Mouse (Mus musculus): Measurements from ENCODE around the gene Naa50.

The Naa50 gene

DNA sequence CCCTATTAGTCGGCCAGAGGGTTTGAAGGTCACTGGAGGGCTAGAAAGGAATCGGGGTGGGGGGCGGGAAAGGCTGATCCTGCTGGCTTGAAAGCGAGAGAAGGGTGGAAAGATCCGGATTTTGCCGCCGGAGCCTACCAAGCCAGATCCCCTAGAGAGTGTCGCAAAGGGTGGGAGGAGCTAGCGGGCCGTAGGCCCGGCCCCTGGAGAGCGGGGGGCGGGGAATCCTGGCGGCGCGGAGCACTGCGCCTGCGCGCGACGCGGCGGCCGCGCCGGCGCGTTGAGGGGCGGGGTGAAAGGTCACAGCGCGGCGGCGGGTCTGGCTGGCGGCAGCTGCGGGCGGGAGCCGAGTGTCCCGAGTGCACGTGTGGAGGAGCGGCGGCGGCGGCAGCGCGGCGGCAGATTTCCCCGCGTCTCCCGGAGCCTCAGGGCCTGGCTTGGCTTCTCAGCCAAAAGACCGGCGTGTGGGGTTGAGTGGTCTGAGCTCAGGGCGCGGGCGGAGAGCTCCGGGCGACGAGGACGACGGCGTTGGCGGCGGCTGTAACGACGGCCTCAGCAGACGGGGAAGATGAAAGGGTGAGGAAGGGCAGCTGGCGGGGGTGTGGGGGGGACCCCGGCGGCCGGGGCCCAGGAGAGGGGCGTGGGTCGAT lies at the start of gene Naa50, which contains the start of gene Atp6v1a:
Gene Naa50, plus strand, starts transcription at position 295 of the 650 bp plus-strand sequence.
Gene Atp6v1a, minus strand, starts transcription at position 170 of the 650 bp plus-strand sequence.
- peak; percentile 70 for ATAC-seq (ENCODE audit: low TSS enrichment)

DNA sequence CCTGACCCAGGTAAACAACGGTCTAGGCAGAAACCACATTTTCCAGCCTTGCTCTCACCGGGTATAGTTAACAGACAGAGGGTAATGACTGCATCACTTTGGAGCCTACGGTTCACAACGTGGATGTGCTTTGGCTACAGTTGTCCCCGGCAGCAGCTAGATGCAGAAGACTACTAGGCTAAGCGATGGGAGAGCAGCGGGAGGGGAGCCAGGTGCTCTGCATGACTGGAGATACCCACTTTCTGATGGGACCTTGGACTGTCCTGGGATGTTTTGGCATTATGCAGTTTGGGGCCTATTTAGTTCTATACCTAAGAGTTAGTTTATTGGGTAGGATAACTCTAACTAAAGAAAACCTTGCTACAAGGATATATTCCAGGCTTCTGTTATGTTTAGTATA lies 40.3 kb upstream of the Naa50 start:
- no peak for ATAC-seq (ENCODE audit: low TSS enrichment)

DNA sequence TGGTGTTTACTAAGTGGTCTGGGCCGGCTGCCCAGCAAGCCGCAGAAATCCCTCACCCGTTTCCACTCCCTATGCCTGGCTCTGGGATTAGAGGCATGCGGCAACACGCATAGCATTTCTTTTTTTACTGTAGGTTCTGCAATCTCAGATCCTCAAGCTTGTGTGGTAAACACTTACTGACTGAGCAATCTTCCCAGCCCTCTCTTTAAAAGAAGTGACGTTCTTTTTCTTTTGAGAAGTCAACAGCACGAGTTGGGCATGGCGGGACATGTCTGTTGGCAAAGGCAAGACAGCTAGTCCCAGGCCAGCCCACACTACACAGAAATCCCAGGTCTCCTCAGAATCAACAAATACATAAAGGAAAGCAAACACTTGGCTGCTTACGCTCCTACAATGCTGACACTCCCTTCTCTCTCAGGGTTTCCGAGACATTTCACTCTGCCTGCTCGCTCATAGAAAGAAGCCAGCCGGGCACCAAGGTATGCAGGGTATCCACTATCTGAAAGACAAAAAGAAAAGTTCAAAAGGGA lies 38.4 kb upstream of the Naa50 start:
- ATAC-seq (ENCODE audit: low TSS enrichment): no peak

DNA sequence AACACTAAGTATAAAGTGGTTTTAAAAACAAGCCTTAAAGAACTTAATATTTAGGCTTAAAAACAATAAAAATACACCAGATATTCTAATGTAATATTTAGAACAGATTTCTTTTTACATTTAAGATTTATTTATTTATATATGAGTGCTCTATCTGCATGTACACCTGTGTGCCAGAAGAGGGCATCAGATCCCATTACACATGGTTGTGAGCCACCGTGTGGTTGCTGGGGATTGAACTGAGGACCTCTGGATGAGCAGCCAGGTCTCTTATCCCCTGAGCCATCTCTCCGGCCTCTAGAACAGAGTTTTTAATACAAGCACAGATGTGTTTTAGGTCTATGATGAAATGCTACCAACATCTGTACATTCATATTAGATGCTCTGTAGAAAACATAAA lies 36.7 kb upstream of the Naa50 start:
- no peak for ATAC-seq (ENCODE audit: low TSS enrichment)

DNA sequence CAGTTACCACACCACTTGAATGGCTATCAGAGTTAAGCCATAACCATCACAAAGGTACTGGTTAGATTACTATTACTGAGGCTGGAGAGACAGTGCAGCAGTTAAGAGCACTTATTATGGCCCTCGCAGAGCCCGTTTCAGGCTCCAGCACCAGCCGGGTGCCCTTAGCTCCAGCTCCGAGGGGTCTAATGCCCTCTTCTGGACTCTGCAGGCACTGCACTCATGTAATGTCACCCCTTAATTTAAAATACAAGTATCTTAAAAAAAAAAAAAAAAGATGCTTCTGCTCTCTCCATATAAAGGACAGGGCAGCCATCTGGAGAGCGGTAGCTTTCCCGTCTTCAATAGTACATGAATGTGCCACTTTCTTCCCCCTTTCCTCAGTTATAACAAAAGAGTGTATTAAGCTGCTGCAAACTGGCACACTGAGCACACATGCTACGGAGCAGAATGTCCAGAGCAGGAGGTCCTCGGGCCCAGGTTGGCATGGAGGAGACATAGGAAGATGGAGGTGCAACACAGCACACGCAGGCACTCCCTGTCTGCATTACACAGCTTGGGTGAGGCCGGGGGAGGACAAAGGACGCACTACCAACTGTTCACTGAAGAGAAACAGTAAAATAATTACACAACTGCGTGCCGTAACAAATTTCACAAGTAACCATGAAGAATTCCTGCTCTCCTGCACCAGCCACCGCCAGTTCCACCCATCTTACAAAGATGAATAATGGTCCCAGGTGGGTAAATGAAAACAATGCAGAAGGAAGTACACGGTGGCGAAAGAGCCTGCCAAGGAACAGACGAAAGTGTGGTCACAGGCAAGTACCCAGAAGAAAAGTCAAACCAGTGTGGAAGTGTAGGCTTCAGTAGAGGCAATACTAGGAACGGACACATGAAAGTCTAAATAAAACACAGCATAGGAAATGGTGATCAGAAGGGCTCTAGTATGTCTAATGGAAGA lies 35.5 kb upstream of the Naa50 start:
- no peak for ATAC-seq (ENCODE audit: low TSS enrichment)

DNA sequence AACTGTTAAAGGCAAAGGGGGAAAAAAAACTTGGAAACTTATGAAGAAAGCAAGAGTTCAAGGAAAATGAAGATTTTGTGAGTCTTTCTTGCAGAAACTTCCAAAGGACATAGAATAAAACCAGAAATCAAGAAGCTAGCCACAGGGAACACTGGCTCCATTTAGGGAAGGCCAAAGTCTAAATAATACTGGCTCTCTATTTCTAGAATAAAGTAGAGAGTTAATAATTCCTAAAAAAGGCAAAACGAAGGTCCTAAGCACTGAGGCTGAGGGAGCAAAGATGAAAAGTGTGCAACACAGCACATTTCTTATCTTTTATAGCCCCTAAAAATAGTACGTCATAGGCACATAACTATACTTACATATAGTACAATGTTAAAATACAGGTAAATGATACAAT lies 34.4 kb upstream of the Naa50 start:
- no peak for ATAC-seq (ENCODE audit: low TSS enrichment)

DNA sequence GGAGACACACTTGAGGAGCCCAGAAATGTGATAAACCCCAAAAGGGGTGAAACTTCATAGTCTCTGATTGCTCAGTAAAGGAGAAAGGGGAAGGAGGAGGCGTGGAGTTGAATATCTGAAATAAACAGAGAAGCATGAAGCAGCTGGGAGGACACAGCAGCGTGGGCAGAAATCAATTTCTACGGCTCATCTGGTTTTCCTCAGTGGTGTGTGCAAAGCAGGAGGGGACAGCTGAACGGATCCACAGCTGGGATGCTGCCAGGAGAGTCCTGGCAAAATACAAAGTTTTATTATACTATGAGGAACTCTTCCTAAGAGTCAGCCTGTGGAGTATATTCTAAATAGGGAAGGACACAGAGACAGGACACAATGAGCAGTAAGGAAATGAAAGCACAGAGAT lies 30.6 kb upstream of the Naa50 start:
- peak; percentile 50; the same call in 1 of the 2 replicates for ATAC-seq (ENCODE audit: low TSS enrichment)

DNA sequence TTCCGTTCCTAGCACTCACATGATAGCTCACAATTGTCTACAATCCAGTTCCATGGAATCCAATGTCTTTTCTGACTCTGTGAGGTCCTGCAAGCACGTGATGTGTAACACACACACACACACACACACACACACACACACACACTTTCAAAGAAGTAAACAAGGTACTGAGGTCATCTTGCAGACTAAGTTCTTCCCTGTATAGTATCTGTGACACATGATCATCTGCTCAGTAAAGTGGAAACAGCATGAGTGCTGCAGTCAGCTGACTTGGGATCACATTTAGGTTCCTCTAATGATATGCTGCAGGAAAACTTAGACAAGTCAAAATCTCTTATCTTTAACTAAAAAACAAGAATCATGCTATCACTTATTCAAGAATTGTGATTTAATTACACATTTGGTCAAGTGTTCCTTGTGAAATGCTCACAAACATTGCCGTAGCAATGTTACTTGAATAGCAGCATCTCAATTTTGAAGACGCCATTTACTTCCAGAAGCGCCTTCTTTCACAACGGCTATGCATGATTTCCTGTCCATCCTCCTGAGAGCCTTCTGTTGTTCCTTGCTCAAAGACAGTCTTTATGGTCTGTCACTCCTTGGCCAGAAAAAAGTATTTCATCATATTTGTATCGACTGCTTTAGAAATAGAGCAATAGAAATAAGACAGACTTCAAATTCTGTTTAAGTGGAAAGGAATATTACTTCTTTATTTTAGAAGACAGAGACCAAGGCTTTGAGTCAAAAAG lies 19.7 kb upstream of the Naa50 start:
- ATAC-seq (ENCODE audit: low TSS enrichment): no peak

DNA sequence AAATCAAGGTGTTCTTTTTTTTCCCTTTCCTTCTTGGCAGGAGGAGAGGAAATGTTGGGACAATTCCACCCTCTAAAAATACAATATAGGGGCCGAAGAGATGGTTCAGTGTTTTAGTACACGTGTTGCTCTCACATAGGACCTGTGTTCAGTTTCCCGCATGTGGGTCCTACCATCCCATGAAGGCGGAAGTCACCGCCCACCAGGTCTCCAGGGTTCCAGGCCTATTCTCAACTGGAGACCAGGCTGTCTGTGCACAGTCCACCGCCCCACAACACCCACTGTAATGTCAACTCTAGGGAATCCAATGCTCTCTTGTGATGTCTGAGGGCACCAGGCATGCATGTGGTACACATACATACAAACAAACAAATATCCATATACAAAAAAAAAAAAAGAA lies 17.5 kb upstream of the Naa50 start:
- ATAC-seq (ENCODE audit: low TSS enrichment): no peak

DNA sequence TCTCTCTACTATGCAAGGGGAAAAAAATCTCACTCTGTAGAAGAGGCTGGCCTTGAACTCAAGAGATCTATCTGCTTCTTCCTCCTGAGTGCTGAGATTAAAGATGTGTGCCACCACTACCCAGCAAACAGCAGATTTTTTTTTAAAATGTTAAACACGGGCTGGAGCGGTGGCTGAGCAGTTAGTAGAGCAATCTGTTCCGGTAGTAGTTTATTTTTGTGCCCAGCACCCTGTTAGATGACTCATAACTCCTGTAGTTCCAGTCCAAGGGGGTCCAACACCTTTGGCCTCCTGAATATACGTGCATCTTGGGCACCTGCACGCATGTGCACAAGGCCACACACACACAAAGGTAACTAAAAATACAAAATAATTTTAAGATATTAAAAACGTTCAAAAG lies 17.1 kb upstream of the Naa50 start:
- peak; percentile 19; the same call in 1 of the 2 replicates for ATAC-seq (ENCODE audit: low TSS enrichment)

DNA sequence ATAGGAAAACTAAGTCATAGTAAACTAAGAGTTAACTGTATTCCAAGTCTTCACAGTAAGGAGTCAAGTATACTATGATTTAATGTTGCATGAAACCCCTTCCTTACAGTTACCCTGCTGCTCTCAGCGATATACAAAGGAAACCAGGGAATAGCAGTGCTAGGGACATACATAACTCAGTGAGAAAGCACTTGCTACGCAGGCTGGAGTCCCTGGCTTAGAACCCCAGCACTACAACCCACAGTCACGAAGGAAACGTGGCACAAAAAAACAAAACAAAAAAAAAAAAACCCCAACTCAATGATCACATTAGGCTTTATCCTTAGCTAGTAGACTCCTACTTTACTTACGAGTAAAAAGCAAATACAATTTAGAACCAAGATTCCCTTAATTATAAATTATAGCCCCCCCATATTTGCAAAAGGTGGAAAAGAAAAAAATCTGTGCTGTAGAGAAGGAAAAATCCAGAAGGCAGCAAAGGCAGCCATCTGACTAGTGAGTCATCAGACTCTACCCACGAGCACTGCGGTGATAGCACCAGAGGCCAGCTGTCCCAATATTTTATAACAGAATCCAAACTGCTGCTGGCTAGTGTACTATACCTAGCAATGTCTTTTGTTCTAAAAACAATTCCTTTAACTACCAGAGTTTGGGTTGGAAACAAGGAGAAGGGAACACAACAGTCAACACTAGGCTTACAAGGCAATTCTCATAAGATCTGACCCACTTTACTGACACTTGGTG lies 16.5 kb upstream of the Naa50 start:
- peak; percentile 87 for ATAC-seq (ENCODE audit: low TSS enrichment)

DNA sequence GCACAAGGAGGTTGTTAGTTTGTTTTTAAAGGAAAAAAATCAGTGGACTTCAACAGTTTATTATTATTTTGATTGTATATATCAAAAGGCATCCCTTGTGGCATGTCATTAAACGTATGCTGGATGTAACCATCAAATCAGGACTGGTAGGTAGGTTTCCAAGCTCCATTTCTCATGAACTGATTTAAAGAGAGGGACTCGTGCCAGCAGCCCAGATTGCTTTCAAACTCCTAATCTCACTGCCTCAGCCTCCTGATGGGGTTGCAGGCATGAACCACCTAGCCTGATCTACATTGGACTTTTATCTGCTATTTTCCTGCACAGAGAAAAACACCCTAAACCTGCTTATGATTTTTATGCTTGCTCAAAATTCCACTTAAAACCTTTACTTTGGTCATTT lies 15.8 kb upstream of the Naa50 start:
- ATAC-seq (ENCODE audit: low TSS enrichment): peak; percentile 32

DNA sequence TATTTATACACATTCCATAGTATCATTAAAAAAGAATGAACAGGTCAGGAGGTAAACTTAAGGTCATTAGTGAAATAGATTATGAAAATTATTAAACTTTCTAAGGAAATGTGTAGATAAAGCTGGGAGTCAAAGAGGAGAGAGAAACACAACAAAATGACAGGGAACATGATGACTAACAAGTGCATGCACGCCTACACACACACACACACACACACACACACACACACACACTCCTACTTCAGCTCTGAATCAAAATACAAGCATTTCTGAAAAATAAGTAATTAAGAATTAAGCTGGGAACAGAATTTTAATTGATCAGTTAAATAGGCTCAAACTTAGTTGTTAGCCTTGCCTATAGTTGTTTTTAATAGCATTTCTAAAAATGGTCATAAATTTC lies 14.9 kb upstream of the Naa50 start:
- no peak for ATAC-seq (ENCODE audit: low TSS enrichment)

DNA sequence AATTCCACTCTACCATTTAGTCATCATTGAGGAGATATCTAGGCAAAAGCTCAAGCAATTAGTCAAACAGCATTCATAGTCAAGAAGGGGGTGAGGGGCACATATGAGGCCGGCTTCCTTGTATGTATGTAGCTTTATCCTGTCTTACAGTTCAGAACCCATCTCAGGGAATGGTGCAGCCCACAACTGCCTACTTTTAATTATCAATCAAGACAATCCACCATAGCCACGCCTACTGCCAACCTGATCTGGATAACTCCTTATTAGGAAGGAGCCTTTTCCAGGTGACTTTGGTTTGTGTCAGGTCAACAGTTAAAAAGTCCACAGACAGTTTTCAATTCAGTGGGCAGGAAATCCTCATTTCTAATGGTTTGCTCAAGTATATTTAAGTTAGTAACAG lies 14.2 kb upstream of the Naa50 start:
- ATAC-seq (ENCODE audit: low TSS enrichment): no peak

DNA sequence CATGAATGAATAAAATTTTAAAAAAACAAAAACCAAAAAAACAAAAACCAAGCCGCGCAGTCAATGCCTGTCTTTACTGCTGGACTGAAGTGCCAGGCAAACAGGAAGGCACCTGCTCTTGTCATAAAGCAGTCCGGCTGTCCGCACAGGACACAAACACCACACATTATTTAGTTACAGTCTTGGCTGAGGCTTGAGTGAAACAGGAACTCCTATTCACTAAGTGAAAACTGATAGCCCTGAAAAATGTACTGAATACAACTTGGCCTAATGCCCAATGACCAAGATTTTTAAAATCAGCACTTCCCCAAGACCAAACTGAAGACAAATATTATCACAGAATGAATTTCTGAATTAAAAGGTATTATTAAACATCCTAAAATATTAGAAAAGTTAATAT lies 13.2 kb upstream of the Naa50 start:
- no peak for ATAC-seq (ENCODE audit: low TSS enrichment)

DNA sequence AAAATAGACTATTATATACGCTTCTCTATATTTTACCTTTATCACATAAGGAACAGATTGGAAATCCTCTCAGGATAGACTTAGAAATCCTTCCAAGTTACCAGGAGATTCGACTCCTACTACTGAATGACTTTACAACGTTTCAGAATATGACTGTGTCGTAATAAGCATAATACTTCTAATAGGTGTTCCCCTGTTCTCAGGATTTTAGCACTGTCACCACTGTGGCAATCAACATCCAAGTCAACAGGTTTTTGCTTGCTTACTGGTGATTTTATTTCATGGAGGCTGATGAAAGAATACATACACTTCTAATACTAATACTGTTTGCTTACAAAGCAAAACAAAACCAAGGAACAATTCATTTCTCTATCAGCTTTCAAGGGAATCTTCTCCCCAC lies 7.3 kb upstream of the Naa50 start:
- no peak for ATAC-seq (ENCODE audit: low TSS enrichment)

DNA sequence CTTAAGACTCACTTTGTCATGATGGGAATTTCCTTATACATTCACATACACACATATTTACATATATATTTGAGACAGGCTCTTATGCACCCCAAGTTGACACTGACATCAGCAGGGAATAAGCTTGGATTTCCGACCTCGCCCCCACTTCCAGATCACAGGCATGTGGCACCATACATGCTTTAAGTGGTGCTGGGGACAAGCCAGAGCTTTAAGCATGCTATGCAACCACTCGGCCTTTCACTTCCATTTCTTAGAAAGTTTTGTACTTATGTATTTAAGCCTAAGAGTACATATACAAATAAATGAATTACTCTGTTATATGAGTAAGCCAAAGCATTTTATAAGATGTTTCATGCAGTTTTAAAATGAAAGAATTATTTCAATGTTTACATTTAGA lies 6.4 kb upstream of the Naa50 start:
- ATAC-seq (ENCODE audit: low TSS enrichment): no peak

DNA sequence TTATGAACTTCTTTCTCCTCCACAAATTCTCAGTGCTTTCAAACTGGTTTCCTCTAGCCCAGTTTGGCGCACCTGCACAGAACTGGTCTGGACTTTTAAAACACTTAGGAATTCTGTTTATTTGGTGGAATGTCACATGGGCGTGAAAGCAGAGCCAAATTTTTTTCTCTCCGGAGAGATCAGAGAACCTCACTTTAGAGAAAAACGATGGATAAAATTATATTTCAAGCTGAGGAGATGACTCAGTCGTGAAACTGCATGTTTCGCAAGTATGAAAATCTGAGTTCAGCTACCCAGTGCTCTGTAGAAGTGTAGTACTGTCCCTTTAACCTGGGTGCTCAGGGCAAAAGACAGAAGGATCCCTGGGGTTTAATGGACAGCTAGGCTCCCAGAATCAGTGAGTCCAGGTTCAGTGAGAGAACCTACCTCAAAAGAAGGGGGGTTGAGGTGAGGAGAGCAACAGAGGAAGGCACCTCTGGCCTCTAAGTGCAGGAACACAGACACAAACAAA lies 3.1 kb upstream of the Naa50 start:
- ATAC-seq (ENCODE audit: low TSS enrichment): no peak

DNA sequence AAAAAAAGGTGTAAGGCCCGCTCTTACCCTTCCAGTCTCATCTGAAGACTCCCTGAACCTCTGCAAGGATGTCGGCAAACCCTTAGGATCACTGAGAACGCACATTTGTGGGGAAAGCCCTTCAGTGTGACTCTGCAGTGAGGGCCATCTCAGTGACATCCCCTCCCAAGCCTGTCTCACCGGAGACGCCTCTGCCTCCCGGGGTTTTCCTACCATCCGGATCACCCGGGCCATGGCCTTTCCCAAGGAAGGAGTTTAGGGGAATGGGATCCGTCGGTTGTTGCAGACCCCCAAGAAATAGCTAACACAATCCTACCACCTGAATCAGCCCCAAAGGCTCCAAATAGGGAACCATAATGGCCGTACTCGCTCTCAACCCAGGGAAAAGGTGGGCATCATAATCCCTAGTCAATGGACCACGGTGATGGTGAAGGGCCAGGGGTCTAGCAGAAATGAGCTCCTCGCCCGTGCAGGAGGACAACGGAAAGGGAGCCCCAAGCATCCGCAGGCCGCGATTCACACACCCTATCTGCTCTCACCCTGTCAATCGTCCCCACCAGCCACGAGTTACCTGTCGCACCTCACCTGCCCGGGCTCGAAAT lies 1.2 kb upstream of the Naa50 start:
- ATAC-seq (ENCODE audit: low TSS enrichment): no peak; the same call in none of the 2 replicates

DNA sequence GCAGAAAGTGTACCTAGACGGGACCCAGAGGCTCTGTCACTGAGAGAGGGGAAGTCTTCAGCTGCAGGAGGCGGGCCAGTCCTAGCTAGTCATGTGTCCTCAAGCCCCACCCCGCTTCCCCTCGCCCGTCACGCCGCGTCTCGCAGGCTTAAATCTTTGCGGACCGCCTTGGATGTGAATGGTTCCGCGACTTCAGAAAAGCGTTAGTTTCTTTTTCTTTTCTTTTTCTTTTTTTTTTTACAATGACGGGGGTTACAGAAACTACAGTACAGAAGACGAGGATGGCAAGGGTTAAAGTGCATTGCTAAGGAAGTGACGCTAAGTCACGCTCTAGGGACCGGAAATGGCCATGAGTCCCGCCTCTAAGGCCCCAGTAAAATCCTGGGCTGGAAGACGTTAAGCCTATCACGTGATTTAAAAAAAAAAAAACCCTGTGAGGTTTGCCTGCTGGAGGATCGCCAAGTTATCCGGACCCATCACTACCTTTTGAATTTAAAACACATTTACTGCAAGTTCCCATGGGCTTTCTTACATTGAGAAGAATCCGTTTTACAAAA lies 573 bp upstream of the Naa50 start:
- peak; percentile 80 for ATAC-seq (ENCODE audit: low TSS enrichment)
